Mouse (Mus musculus) mouse trophoblast stem cell (cell line): Measurements from ENCODE around the gene Rpusd4.

Experiments used
- in situ Hi-C, 2 experiments: fragments of 300-500 bp; cut with MseI, MboI; formaldehyde crosslinking; loops; 2 replicates in 1 of 2; 3 replicates in 1 of 2; pipeline ENCODE4 v1.15.1; 2025

Rpusd4 gene

DNA sequence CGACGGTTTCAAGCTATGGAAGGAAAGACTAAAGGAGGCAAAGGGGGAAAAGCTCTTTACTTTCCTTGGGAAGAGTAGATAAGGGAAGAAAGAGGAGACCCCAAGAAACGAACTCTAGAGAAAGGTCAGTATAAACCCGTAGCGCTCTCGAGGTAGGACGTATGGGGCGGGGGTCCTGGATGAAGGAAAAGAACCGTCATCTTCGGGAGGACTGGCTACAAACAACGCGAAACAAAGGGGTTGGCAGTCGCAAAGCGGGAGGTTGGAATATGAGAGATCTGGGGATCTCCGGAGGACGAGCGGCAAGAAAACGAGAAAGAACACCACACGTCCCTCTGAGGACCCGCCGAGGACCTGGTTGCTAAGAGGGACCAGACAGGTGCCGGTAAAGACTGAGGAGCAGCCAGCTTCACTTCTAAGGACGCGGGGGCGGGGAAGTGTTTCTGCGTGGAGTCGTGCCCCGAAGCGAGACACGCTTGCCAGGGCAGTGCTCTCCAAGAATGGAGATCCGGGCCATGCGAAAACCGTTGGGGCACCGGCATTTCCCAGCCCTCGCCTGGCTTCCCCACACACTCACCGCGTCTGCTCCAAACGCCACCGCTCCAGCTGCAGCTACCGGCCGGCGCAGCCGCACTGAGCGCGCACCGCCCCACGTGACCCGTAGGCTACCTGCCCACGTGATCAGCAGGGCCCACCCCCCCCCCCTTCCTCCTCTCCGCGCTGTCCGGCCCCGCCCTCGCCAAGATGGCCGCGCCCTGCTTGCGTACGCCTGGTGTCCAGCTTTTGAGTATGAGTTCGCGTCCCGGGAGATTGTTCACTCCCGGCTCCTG, at the start of gene Rpusd4, which contains the start of gene Fam118b:
Gene Rpusd4, plus strand, starts transcription at position 720 of the 830 bp plus-strand sequence.
Gene Fam118b, minus strand, starts transcription at position 660 of the 830 bp plus-strand sequence.
- in situ Hi-C loops = no loop called here

DNA sequence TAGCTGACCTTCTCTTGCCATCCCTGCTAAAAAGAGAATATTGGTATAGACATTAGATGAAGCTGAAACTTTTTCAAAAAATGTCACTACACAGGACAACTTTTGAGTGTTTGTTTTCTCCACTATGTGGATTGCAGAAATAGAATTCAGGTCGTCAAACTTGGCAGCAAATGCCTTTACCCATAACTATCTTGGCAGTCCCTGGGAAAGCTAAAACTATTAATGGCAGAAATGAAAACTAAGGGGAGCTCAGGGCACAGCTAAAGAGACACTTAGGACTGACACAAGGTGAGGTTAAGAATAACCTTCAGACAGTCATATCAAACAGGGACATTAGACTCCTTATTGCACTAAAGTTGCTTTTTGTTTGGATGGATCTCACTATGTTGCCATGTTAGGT, 49.7 kb upstream of the Rpusd4 start:
- in situ Hi-C loops = no loop called here

DNA sequence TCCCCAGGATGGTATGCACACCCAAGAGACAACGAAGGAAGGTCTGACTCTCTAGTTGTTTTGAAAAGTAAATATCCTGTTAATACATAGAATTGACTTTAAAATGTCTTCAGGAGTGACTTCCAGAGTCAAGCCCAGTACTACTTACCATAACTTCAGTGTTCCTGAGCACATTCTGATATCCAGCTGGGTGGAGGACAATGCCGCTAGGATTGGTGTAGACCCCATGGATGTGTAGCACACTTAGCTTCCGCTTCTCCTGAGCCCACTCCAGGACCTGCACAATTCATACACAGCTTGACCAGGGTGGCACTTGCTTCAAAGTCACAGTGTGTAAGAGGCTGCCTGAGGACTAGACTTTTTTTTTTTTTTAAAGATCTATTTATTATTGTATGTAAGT, 44.2 kb upstream of the Rpusd4 start:
- in situ Hi-C loops = no loop called here

DNA sequence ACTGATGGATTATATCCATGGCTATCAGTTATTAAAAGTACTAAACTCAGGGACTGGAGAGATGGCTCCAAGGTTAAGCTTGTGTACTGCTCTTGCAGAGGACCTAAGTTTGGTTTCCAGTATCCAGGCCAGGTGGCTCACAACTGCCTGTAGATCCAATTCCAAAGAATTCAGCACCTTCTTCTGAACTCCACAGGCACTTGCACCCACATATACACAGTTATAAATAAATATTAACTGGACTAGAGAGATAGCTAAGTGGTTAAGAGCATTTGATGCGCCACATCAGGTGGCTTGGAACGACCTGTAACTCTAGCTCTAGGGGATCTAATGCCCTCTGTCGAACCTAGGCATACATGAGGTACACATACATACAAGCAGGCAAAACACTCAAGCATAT, 39.0 kb upstream of the Rpusd4 start:
- in situ Hi-C loops = no loop called here

DNA sequence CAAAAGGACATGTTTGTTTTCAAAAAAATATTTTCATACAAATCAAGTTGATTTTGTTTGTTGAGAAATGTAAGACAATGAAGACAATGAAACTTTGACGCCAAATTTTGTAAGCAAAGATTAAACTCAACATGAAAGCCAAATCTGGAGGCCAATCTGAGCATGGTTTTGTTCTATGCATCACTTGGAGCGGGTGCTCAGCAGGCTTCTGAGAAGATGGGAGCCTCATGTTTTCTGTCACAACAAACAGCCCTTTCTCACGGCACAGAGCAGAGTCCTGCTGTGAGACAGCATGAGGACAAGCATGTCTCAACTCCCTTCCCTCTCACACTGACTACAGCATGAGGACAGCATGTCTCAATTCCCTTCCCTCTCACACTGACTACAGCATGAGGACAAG, 31.7 kb upstream of the Rpusd4 start:
- in situ Hi-C loops = no loop called here

DNA sequence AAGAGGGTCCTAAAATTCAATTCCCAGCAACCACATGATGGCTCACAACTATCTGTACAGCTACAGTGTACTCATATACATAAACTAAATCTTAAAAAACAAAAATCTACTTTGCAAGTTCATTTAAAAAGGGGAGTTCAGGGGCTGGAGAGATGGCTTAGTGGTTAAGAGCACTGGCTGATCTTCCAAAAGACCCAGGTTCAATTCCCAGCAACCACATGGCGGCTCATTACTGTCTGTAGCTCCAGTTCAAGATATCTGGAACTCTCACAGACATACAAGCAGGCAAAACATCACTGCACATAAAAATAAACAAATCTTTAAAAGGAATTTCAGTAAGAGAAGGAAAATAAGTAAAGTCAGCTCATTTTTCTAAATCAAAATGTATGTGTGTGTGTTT, 29.3 kb upstream of the Rpusd4 start:
- in situ Hi-C loops = no loop called here

DNA sequence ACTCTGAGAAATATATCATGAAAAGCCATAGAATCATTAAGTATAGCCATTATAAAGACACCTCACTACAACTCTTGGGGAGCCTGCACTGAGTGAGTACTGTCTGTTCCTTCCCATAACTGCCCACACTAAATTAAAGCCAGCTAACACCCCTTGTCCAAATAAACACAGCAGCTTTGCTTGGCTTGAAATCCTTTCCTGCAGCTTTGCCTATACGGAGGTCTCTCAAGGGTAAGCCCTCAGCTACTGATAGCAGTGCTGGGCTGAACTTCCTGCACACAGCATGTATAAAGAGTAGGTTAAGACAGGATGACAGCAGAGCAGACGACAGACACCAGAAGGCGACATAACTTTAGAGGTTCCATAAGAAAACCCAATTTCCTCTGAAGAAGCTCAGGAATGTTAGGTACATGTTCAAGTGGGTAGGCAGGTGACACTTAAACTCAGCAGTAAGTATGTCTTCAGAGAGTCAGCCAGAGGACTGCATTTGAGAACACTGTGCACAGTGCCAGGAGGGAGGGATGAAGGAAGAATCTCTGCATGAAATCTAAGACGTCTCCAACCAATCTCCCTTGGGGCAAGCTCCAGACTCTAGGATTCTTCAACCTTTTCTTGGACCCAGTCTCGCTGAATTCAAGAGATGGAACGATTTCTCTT, 28.6 kb upstream of the Rpusd4 start:
- in situ Hi-C loops = no loop called here

DNA sequence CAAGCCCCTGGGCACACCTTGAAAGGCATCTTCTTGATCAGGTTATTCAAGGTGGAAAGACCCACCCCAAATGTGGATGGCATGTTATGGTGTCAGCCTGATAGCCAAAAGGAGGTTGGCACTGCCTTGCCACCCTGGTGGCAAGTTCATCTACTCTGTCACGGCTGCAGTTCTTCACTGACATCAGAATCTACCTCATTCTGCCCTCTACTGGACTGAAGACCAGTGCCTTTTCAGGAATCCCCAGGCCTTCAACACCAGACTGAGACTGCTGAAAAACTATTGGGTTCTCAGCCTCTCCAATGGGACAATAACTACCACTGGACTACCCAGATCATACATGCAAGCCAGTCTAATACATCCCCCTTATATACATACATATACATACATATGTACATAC, 27.9 kb upstream of the Rpusd4 start:
- in situ Hi-C loops = no loop called here

DNA sequence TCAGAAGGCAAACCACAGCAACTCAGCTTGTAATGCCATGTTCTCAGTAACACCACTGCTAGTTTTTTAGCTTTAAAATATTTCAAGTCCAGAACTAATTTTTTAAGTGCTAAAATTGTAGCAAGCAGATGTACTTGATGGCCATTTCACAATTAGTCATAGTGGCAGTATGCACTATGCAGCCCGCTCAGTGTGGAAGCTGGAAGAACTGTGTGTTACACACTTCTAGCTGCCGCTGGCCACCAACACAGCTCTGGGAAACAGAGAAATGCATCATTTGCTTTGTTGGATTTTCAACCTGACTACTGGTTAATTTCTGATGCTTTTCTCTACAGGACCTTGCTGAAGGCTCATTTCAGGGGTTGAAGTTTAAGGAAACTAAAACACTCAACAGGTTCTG, 20.3 kb upstream of the Rpusd4 start:
- in situ Hi-C loops = no loop called here

DNA sequence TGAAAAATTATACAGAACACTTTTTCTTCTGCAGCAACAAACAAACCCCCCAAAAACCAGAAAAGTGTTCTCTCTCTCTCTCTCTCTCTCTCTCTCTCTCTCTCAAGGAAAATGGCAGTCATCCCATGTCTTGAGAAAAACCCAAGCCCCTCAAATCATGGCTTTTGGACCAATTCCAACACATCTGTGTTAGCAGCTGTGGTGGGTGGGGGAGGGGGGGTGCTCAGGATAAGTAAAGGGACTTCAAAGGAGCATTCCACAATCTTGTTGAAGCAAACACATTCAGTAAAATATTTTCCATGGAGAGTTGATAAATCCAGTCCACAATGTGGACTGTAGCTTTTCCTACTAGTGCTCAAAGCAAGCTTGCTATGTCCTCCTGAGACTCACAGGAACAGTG, 18.2 kb upstream of the Rpusd4 start:
- in situ Hi-C loops = no loop called here

DNA sequence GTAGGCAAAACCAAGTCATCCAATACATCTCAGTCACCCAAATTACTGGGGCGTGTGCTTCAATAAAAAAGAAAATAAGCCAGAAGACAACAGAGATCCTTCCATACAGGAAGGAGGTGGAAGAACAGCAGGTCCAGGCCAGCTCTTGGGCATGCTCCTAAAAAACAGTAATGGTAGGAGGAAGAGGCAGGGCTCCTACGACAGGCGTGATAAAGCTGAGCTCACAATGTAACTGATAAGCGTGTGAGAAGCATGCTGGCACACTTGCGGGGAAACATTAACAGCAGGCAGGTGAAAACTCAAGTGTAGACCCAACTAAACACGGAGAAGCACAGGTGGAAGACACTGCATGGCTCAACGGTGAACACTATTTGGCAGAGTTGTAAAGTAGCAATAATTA, 10.3 kb upstream of the Rpusd4 start:
- in situ Hi-C loops = no loop called here

DNA sequence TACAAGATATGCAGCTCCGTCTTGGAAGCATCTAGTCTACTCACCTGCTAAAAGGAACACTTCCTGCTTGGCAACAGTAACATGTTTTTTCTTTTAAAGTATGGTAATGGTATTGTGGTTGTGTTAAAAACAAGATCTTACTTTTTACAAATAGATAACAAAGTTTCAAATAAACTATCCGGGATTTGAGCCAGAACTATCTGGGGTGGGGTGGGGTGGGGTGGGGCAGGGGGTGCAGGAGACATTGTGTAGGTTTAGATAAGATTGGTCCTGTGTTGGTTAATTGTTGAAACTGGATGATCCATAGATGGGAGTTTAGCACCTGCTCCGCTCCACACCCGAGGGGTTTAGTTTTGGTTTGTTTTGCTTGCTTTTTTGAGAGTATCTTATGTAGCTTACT, 5.2 kb upstream of the Rpusd4 start:
- in situ Hi-C loops = no loop called here

DNA sequence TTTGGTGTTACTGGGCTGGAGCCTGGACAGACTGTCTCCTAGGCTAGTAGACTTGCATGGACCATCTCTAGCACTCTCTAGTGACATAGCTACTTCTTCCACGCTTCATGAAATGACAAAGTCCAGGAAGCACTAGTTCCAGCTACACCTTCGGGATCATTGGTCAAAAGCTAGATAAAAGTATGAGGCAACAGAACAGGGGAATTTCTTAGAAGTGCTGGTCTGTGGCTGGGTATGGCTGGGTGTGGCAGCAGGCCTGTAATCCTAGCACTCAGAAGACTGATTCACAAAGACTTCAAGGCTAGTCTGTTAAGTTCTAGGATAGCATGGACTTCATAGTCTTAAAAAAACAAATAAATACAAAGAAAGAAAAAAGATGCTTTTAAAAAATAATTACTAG, 4.2 kb upstream of the Rpusd4 start:
- in situ Hi-C loops = no loop called here

DNA sequence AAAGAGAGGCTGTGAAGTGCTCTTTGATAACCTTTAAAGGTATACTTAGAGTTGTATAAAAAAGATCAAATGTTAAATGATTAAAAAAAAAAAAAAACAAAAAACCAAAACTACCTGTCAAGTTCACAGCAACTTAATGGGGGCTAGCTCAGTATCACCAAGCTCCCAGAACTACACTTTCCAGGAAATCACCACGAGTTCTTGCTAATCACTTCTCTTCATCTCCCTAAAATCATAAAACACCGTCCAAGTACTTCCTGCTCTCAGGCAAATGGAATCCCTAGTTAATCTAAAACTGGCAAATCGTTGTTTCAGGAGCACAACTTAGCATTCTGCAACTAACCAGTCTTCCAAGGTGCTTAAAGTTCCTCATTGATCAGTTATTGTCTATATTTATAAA, 3.2 kb upstream of the Rpusd4 start:
- in situ Hi-C loops = no loop called here

DNA sequence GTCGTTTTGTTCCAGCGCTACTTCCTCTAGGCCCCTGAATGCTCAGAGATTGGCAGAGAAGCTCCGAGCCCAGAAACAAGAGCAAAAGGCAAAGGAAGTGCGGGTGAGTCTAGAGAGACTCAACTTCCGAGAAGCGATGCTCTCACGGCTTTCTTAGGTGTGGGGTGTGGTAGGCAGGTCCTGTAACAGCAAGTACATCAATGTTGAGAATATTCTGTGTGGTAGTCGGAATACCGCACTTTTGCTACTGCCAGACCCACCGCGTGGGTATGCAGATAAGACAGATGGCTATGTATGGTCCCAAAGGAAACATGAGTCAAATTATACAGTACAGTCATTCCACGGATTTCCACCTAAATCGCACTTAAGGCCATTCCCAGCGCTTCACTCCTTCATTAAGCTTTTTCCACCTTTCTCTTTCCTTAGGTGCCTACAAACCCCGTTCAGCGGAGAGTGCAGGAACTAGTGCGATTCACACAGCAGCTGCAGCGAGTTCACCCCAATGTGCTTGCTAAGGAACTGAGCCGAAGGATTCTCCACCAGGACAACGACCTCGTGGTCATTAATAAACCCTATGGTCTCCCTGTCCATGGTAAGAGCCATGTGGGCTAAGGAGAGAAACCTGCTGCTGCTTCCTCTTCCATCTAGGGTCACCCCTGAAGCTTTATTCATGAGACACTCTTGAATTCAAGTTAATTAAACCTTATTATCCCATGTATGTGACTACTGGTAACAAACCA, 481 bp downstream of the Rpusd4 start:
- in situ Hi-C loops = no loop called here

DNA sequence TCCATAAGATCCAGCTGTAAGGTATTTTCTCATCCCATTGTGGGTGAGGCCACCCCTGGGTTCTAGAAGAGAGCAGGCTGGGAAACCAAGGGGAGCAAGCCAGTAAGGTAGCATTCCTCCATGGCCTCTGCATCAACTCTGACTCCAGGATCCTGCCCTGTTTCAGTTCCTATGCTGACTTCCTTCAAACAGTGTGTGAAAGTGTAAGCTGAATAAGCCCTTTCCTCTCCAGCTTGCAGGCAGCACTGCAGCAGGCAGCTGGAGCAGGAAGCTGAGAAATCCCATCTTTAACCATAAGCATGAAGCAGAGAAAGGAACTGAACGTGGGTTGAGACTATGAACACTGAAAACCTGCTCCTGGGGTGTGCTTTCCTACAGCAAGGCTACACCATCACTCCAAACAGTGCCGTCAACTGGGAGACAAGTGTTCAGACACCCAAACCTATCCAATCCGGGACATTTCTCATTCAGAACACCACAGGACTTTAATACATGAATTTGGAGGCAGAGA, 10.2 kb downstream of the Rpusd4 start:
- in situ Hi-C loops = no loop called here

DNA sequence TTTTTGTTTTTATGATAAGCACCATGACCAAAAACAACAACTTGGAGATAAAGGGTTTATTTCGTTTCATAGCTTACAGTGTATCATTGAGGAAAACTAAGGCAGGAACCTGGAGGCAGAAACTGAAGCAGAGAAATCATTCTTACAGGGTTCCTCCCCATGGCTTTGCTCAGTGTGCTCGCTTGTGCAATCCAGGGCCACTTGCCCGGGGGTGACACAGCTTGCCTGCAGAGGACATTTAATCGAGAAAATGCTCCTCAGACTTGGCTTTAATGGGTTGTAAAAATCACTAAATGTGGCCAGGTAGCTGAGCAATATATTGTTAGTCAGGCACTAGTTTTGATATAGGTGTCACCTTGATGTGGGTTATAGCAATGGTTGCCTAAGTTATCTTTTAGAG, 10.8 kb downstream of the Rpusd4 start:
- in situ Hi-C loops = no loop called here

DNA sequence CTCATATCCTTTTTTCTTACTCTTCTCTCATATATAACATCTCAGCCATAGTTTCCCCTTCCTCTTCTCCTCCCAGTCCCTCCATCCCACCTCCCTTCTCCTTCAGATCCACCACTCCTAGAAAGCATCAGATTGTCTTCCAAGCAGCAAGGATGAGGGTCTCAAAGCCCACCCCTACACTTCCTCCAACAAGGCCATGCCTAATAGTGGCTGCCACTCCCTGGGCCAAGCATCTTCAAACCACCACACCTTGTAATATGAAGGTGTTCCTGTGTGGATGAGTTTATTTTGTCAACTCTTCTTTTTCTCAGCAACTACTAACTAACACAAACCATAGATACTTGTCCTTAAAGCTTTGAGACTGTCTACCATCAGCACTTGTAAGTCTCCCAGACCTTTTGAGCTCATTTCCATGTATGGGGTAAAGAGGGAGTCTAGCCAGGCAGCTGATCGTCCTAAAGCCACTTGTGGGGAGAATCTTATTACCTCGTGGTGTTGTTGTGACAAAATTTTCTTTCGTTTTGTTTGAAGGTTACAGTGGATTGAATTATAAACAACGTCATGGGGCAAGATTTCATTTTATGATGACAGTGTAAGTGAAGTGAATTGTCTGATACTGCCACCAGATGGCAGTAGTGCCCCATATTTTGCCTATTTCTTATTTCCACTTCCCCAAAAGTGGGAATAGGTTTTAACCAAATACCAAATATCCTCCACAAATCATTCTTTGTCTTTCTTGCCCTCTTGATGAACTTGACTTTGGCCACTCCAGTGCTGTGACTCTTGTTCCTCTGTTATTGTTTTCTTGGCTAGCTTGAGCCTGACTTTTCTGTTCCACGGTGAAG, 14.6 kb downstream of the Rpusd4 start:
- in situ Hi-C loops = loop anchor here (5.0 kb wide), 2 partner anchors 255 to 260 kb away; no protein-coding TSS in a partner anchor

DNA sequence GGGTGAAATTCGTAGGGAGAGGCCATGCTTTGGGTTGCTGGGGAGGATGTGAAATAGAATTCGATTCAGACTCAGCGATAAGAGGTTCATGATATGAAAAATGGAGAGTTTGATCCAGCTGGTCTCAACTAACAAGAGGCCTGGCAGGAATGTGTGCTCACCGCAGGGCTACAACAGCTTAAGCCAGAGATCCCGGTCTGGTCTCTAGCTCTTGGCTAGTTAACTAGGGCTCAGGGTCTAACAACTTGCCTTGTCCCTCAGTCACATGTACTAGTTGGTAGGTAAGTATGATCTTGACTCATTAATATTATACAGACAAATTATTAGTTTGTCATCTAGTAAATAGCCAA, 15.2 kb downstream of the Rpusd4 start:
- in situ Hi-C loops = loop anchor here (5.0 kb wide), 2 partner anchors 254 to 259 kb away; no protein-coding TSS in a partner anchor

DNA sequence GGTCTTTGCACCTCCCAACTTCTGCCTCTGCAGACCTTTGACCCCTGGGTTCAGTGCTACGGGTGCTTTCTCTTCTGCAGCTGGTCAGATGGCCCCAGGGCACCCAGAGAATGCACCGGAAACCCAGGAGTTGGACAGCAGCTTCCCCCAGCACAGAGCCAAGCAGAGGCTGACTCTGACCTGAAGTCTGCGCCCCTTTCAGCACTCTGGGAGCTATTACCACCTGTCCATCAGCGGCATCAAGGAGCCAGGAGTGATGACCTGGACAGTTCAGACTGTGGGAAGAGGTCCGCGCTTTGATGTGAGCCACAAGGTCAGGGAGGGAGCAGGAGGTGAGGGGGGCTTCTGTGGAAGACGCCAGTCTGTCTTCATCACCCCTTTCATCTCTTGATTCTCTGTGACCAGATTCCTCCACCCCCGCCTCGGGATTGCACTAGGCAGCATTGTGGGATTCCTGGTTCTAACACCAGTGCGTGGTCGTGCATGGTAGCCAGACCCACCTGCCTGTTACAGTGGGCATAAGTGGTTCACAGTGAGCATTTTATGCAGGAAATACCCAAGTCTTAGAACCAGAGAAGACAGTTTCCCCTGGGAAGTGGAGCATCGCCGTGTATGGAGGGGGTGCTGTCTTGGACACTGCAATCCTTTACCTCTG, 15.9 kb downstream of the Rpusd4 start:
- in situ Hi-C loops = loop anchor here (5.0 kb wide), 2 partner anchors 254 to 259 kb away; no protein-coding TSS in a partner anchor

DNA sequence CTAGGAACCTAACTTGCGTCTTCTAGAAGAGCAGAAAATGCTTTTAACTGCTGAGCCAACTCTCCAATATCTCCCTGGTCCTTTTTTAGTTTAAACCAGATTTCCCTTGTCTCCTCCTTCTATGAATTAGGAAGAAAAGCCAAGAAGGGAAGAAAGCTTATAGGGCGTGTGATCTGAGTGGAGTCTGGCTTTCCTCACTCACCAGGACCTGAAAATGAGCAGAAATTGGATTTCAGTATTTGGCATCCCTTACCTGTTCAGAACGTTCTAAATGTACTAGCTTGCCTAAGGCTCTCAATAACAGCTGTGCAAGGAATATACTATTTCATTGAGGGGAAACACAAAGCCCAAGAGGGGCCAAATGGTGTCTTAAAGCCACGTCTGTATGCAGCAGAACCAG, 16.7 kb downstream of the Rpusd4 start:
- in situ Hi-C loops = loop anchor here (5.0 kb wide), 2 partner anchors 253 to 258 kb away; no protein-coding TSS in a partner anchor
